Mouse (Mus musculus) heart, embryonic 14.5 days (tissue): ENCODE data around the gene Mrps12. TPM values are rescaled to one million over a fixed set of nuclear protein-coding genes. Genes with fewer than 3 reads are reported as not detected.

Experiments
- ATAC-seq: fragments of 200-750 bp; cut with Nextera tagmentation; 2 replicates; pipeline ENCODE4 v1.8.0; 2017; ENCODE audit warnings: low read depth, moderate TSS enrichment; ENCODE audit not compliant: insufficient number of reproducible peaks, insufficient read depth, low FRiP score
- H3K27ac ChIP-seq, 2 experiments: fragments of 200-500 bp in 1 of 2; fragments of 300-500 bp in 1 of 2; sonication (generic) in 1 of 2; replicated peaks in 1 of 2; 2 replicates each; pipeline ENCODE4 v1.5.1; 2012 to 2014; ENCODE audit warnings: low read depth in 2 of 2, low read length in 2 of 2, control low read depth in 1 of 2, mild to moderate bottlenecking in 1 of 2, mixed read lengths in 1 of 2; ENCODE audit not compliant: control insufficient read depth in 1 of 2, insufficient read depth in 1 of 2
- H3K27me3 ChIP-seq: fragments of 300-500 bp; sonication (generic); 2 replicates; pipeline ENCODE4 v1.6.1; 2014; ENCODE audit warnings: mild to moderate bottlenecking, low read length, control low read depth; ENCODE audit not compliant: control insufficient read depth, insufficient read depth
- H3K36me3 ChIP-seq: fragments of 300-500 bp; sonication (generic); 2 replicates; pipeline ENCODE4 v1.6.1; 2014; ENCODE audit warnings: mild to moderate bottlenecking, control low read depth, low read length, mixed read lengths; ENCODE audit not compliant: control insufficient read depth, insufficient read depth
- H3K4me1 ChIP-seq, 2 experiments: fragments of 200-500 bp in 1 of 2; fragments of 300-500 bp in 1 of 2; sonication (generic) in 1 of 2; 2 replicates each; pipeline ENCODE4 v1.6.1; 2012 to 2014; ENCODE audit warnings: low read length in 2 of 2, control low read depth in 1 of 2, mixed read lengths in 1 of 2; ENCODE audit not compliant: control insufficient read depth in 2 of 2, insufficient read depth in 2 of 2
- H3K4me2 ChIP-seq: fragments of 300-500 bp; sonication (generic); 2 replicates; pipeline ENCODE4 v1.6.1; 2014; ENCODE audit warnings: mild to moderate bottlenecking, low read length
- H3K4me3 ChIP-seq, 2 experiments: fragments of 200-500 bp in 1 of 2; fragments of 300-500 bp in 1 of 2; sonication (generic) in 1 of 2; 2 replicates each; pipeline ENCODE4 v1.5.1; 2012 to 2014; ENCODE audit warnings: low read length in 2 of 2, mild to moderate bottlenecking in 2 of 2, control low read depth in 1 of 2, low read depth in 1 of 2, moderate library complexity in 1 of 2; ENCODE audit not compliant: control insufficient read depth in 1 of 2, insufficient read depth in 1 of 2
- H3K9ac ChIP-seq: fragments of 300-500 bp; sonication (generic); 2 replicates; pipeline ENCODE4 v1.6.1; 2014; ENCODE audit warnings: mild to moderate bottlenecking, low read length
- H3K9me3 ChIP-seq: fragments of 300-500 bp; sonication (generic); 2 replicates; pipeline ENCODE4 v1.6.1; 2016; ENCODE audit warnings: low read length, control low read depth; ENCODE audit not compliant: control insufficient read depth
- WGBS: fragments of 180-500 bp; shearing (Covaris S2); extraction: QIAGEN DNeasy Blood & Tissue Kit; methylation state at CpG from one replicate; pipeline ENCODE4 v1.1.7; 2014; 5-methylcytosine and 5-hydroxymethylcytosine counted together
- polyA plus RNA-seq: library from polyadenylated mRNA; unstranded; fragments of >200 nt; fragmentation: Nextera tagmentation; extraction: Ambion mirVana; gene quantifications from 2 replicates; pipeline ENCODE4 v1.2.1, GENCODE M21; 2014

Gene Mrps12
- polyA plus RNA-seq, 1 experiment from 2014 or later: 135 TPM

GRCm38 (mm10) chr7:28692545-28693320, 48.9 kb downstream of the Mrps12 start, which contains the start of gene Fbxo27:
Gene Fbxo27 (plus strand): TSS chr7:28692849.
- Histone ChIP-seq H3K9ac (peak within 1 kb of the TSS; percentile 69), H3K36me3 (no peaks in the 10 kb centered on the region), H3K4me1 (peaks cover 0 to 3% of the 10 kb centered on the region in 2 experiments; a peak in 1 of 4 replicates), H3K9me3 (no peaks in the 10 kb centered on the region), H3K27ac (no peak within 1 kb of the TSS), H3K4me3 (peak within 1 kb of the TSS; percentile 43 to 52), H3K4me2 (peak within 1 kb of the TSS; percentile 92), H3K27me3 (peaks cover 15% of the 10 kb centered on the region)
- ATAC-seq: peak; percentile 11; the same call in 1 of the 2 replicates
- WGBS: 34% methylated on average over 30 of the region's 30 CpGs

- ATAC-seq: no peak
- Histone ChIP-seq H3K36me3 (no peaks in the 10 kb centered on the region), H3K4me2 (no peak overlapping the region), H3K9ac (no peak overlapping the region), H3K4me1 (peaks cover 0 to 3% of the 10 kb centered on the region in 2 experiments; a peak in 1 of 4 replicates), H3K9me3 (no peaks in the 10 kb centered on the region), H3K27me3 (peaks cover 15% of the 10 kb centered on the region), H3K27ac (no peak overlapping the region), H3K4me3 (no peak overlapping the region)
- WGBS: 56% methylated on average over 7 of the region's 7 CpGs
These were observed 50.5 kb downstream of the Mrps12 start for GRCm38 (mm10) chr7:28691075-28691474.

Other genes starting within 250 kb of the Mrps12 start
- not detected in 2 replicates for gene Ifnl2, start 231.4 kb downstream of the Mrps12 start, polyA plus RNA-seq
- not detected in 2 replicates for gene Ifnl3, start 219.0 kb downstream of the Mrps12 start, polyA plus RNA-seq
- not detected in 2 replicates for gene Sycn, start 200.9 kb downstream of the Mrps12 start, polyA plus RNA-seq
- not detected in 2 replicates for gene Nccrp1, start 194.6 kb downstream of the Mrps12 start, polyA plus RNA-seq
- gene Samd4b, start 143.7 kb downstream of the Mrps12 start, polyA plus RNA-seq: 23.5 and 25.2 TPM in 2 replicates
- 21.1 and 22.1 TPM in 2 replicates for gene Pak4, start 143.6 kb downstream of the Mrps12 start, polyA plus RNA-seq
- gene Acp7, start 110.5 kb downstream of the Mrps12 start, polyA plus RNA-seq: not detected in 2 replicates
- 3.7 and 4.2 TPM in 2 replicates for gene Fbxo27, start 49.0 kb downstream of the Mrps12 start, polyA plus RNA-seq
- 8.0 and 8.6 TPM in 2 replicates for gene Fbxo17, start 25.0 kb downstream of the Mrps12 start, polyA plus RNA-seq
- 18.8 and 20.3 TPM in 2 replicates for gene Sars2, start 172 bp upstream of the Mrps12 start, polyA plus RNA-seq
- not detected in 2 replicates for gene Ccer2, start 14.4 kb upstream of the Mrps12 start, polyA plus RNA-seq
- 56.4 and 57.7 TPM in 2 replicates for gene Sirt2, start 24.9 kb upstream of the Mrps12 start, polyA plus RNA-seq
- gene Nfkbib, start 25.7 kb upstream of the Mrps12 start, polyA plus RNA-seq: 25.7 and 29.5 TPM in 2 replicates
- gene Rinl, start 47.1 kb upstream of the Mrps12 start, polyA plus RNA-seq: 2.1 and 3.7 TPM in 2 replicates
- 151 and 155 TPM in 2 replicates for gene Hnrnpl, start 66.7 kb upstream of the Mrps12 start, polyA plus RNA-seq
- gene Ech1, start 83.4 kb upstream of the Mrps12 start, polyA plus RNA-seq: 252 and 254 TPM in 2 replicates
- gene Lgals4, start 92.0 kb upstream of the Mrps12 start, polyA plus RNA-seq: 4.7 and 4.8 TPM in 2 replicates
- gene Lgals7, start 122.0 kb upstream of the Mrps12 start, polyA plus RNA-seq: 1.3 and 2.6 TPM in 2 replicates
- 0.27 and 0.46 TPM in 2 replicates for gene Capn12, start 139.6 kb upstream of the Mrps12 start, polyA plus RNA-seq
- gene Actn4, start 220.5 kb upstream of the Mrps12 start, polyA plus RNA-seq: 221 and 228 TPM in 2 replicates
- gene Eif3k, start 240.0 kb upstream of the Mrps12 start, polyA plus RNA-seq: 286 and 319 TPM in 2 replicates
- 2.8 and 3.3 TPM in 2 replicates for gene Map4k1, start 240.2 kb upstream of the Mrps12 start, polyA plus RNA-seq